Mouse (Mus musculus): ENCODE measurements around the gene Gm20481. TPM values are rescaled to one million over a fixed set of nuclear protein-coding genes. Genes with fewer than 3 reads are reported as not detected.
"Not testable (repeated sequence)": the region's sequence is repeated elsewhere in the genome, so short reads cannot be mapped to it uniquely, and the experiment has no call there.

Gene Gm20481
- polyA plus RNA-seq, 1 experiment: not detected

DNA sequence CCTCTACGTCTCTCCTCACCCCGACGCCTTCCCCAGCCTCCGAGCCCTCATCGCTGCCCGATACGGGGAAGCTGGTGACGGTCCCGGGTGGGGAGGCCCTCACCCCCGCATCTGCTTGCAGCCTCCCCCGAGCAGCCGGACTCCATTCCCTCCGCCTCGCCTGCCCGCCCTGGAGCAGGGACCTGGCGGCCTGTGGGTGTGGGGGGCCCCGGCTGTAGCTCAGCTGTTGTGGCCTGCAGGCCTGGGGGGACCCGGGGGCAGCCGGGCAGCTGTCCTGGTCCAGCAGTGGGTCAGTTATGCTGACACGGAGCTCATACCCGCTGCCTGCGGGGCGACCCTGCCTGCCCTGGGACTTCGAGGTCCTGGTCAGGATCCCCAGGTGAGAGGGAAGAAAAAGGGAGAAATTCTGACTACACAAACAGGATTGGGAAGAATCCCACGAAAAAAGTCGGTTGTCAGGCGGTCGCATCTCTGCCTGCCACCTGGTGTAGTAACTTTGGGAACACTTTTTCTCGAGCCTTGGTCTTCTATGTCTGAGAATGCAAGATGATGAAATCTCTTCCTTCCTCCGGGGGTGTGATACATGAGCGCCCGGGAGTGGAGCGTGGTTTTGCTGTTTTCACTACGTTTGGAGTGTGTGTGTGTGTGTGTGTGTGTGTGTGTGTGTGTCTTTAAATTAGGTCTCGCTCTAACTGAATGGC, 31.9 kb downstream of the Gm20481 start:
- peak overlapping the region; percentile 92 for H3K9ac ChIP-seq (ENCODE audit: low read depth, poor library complexity, severe bottlenecking)
- no peaks in the 10 kb centered on the region for H3K9me3 ChIP-seq (replicated peaks; ENCODE audit: control insufficient read depth, insufficient read depth, low read length, poor library complexity, severe bottlenecking)
- peak overlapping the region; percentile 91 for H3K4me3 ChIP-seq (ENCODE audit: low read depth, low read length)
- peak overlapping the region; percentile 47 for H3K27ac ChIP-seq (ENCODE audit: insufficient read depth, low read length)
- no peak for TF ChIP-seq EP300 (IDR thresholded peaks at IDR 0.05; ENCODE audit: insufficient read depth, low read depth, low read length)
- TF ChIP-seq POLR2A (IDR thresholded peaks at IDR 0.05; ENCODE audit: insufficient read depth, low read length): no peak
- TF ChIP-seq CTCF (IDR thresholded peaks at IDR 0.05; ENCODE audit: low read depth, low read length): no peak
- peaks cover 5% of the 10 kb centered on the region for H3K4me1 ChIP-seq (ENCODE audit: control insufficient read depth, insufficient read depth, low read length)
- peaks cover 26% of the 10 kb centered on the region for H3K36me3 ChIP-seq (ENCODE audit: control insufficient read depth, insufficient read depth, low read length, poor library complexity, severe bottlenecking)
- no peaks in the 10 kb centered on the region for H3K27me3 ChIP-seq (ENCODE audit: control insufficient read depth, insufficient read depth, low read length, poor library complexity, severe bottlenecking)

DNA sequence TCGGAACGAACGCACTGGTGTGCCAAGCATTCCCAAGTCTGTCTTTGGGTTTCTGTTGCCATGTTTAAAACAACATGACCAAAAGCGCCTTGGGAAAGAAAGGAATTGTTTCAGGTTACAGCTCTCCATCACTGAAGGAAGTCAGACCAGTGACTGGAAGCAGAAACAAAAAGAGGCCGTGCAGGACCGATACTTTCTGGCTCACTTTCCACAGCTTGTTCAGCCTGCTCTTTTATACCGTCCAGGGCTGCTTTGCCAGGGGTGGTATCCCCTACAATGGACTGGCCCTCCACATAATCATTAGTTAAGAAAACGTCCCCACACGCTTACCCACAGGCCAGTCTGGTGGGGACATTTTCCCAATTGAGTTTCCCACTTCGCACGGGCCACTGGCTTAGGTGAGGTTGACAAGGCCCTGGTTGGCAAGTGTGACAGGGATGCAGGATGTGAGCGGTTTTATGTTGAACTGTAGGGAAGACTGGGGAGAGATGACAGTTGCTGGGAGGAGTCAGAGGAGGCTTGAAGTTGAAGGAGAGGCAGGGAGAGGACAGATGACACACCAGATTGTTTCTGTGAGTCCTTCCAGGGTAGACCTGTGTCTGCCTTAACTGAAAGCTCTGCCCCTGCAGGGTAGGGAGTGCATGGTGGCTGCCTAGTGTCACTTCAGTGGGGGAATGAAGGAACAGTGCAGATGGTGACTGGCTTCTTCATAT, 32.6 kb downstream of the Gm20481 start:
- Histone ChIP-seq H3K4me3 (ENCODE audit: low read depth, low read length) (peak overlapping the region; percentile 91), H3K9me3 (replicated peaks; ENCODE audit: control insufficient read depth, insufficient read depth, low read length, poor library complexity, severe bottlenecking) (no peaks in the 10 kb centered on the region), H3K4me1 (ENCODE audit: control insufficient read depth, insufficient read depth, low read length) (peaks cover 3% of the 10 kb centered on the region), H3K9ac (ENCODE audit: low read depth, poor library complexity, severe bottlenecking) (peak overlapping the region; percentile 92), H3K36me3 (ENCODE audit: control insufficient read depth, insufficient read depth, low read length, poor library complexity, severe bottlenecking) (peaks cover 31% of the 10 kb centered on the region), H3K27ac (ENCODE audit: insufficient read depth, low read length) (peak overlapping the region; percentile 17; the same call in 1 of the 2 replicates), H3K27me3 (ENCODE audit: control insufficient read depth, insufficient read depth, low read length, poor library complexity, severe bottlenecking) (no peaks in the 10 kb centered on the region)
- TF ChIP-seq CTCF (IDR thresholded peaks at IDR 0.05; ENCODE audit: low read depth, low read length): no peak
- no peak for TF ChIP-seq EP300 (IDR thresholded peaks at IDR 0.05; ENCODE audit: insufficient read depth, low read depth, low read length)
- no peak for TF ChIP-seq POLR2A (IDR thresholded peaks at IDR 0.05; ENCODE audit: insufficient read depth, low read length)

DNA sequence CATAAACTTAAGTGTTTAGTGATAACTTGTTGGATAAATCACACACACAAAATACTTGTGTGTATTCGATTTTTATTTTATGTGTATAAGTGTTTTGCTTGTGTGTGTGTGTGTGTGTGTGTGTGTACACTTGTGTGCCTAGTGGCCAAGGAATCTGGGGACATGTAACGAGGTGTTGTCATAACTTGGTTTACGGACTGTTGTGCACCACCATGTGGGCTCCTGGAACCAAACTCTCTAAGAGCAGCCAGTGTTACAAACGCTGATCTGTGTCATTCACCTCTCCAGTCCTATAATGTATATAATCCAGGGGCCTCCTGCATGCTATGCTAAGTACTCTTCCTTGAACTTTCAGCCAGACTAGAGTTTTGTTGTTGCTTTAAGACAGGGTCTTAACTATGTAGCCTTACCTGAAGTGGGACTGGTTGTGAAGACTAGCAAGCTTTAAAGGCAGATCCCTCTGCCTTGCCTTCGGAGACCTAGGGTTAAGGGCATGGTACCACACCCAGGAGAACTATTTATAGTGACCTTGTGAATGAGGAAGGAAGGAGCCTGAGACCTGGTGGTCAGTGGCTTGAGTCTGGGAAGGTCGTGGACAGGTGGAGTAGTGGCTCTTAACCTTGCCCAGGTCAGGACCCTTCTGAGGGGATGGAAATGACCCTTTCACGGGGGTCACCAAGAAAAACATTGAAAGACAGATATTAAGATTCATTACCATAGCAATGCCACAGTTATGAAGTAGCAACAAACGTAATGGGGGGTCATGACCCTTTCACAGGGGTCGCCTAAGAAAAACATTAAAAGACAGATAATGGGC, 33.5 kb downstream of the Gm20481 start:
- Histone ChIP-seq H3K9me3 (replicated peaks; ENCODE audit: control insufficient read depth, insufficient read depth, low read length, poor library complexity, severe bottlenecking) (no peaks in the 10 kb centered on the region), H3K9ac (ENCODE audit: low read depth, poor library complexity, severe bottlenecking) (peak overlapping the region; percentile 92; the same call in 1 of the 2 replicates), H3K27ac (ENCODE audit: insufficient read depth, low read length) (no peak overlapping the region), H3K4me3 (ENCODE audit: low read depth, low read length) (no peak overlapping the region), H3K36me3 (ENCODE audit: control insufficient read depth, insufficient read depth, low read length, poor library complexity, severe bottlenecking) (peaks cover 30% of the 10 kb centered on the region), H3K27me3 (ENCODE audit: control insufficient read depth, insufficient read depth, low read length, poor library complexity, severe bottlenecking) (no peaks in the 10 kb centered on the region), H3K4me1 (ENCODE audit: control insufficient read depth, insufficient read depth, low read length) (peaks cover 3% of the 10 kb centered on the region)
- no peak for TF ChIP-seq EP300 (IDR thresholded peaks at IDR 0.05; ENCODE audit: insufficient read depth, low read depth, low read length)
- TF ChIP-seq POLR2A (IDR thresholded peaks at IDR 0.05; ENCODE audit: insufficient read depth, low read length): no peak
- no peak for TF ChIP-seq CTCF (IDR thresholded peaks at IDR 0.05; ENCODE audit: low read depth, low read length)

DNA sequence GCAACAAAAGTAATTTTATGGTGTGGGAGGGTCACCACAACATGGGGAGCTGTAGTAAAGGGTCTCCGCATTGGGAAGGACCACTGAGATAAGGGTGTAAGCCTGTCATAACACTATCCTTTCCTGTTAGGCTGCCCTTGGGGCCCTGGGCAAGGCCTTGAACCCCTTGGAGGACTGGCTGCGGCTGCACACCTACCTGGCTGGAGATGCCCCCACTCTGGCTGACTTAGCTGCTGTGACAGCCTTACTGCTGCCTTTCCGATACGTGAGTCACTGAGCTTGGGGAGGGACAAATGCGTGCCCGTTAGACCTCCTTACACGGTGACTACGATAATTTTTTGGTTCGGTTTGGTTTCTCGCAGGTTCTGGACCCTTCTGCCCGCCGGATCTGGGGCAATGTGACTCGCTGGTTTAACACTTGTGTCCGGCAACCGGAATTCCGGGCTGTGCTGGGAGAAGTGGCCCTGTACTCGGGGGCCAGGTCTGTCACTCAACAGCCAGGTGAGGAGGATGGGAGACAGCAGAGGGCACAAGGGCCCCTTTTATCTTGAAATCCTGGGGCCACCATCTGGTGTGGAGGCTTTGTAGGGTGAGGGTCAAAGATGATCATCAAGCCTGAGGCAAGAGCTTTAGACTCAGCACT, 34.5 kb downstream of the Gm20481 start:
- Histone ChIP-seq H3K9ac (ENCODE audit: low read depth, poor library complexity, severe bottlenecking) (no peak overlapping the region), H3K9me3 (replicated peaks; ENCODE audit: control insufficient read depth, insufficient read depth, low read length, poor library complexity, severe bottlenecking) (no peaks in the 10 kb centered on the region), H3K4me3 (ENCODE audit: low read depth, low read length) (no peak overlapping the region), H3K4me1 (ENCODE audit: control insufficient read depth, insufficient read depth, low read length) (no peaks in the 10 kb centered on the region), H3K27me3 (ENCODE audit: control insufficient read depth, insufficient read depth, low read length, poor library complexity, severe bottlenecking) (no peaks in the 10 kb centered on the region), H3K27ac (ENCODE audit: insufficient read depth, low read length) (no peak overlapping the region), H3K36me3 (ENCODE audit: control insufficient read depth, insufficient read depth, low read length, poor library complexity, severe bottlenecking) (peaks cover 37% of the 10 kb centered on the region)
- TF ChIP-seq POLR2A (IDR thresholded peaks at IDR 0.05; ENCODE audit: insufficient read depth, low read length) (no peak), CTCF (IDR thresholded peaks at IDR 0.05; ENCODE audit: low read depth, low read length) (no peak), EP300 (IDR thresholded peaks at IDR 0.05; ENCODE audit: insufficient read depth, low read depth, low read length) (no peak)

DNA sequence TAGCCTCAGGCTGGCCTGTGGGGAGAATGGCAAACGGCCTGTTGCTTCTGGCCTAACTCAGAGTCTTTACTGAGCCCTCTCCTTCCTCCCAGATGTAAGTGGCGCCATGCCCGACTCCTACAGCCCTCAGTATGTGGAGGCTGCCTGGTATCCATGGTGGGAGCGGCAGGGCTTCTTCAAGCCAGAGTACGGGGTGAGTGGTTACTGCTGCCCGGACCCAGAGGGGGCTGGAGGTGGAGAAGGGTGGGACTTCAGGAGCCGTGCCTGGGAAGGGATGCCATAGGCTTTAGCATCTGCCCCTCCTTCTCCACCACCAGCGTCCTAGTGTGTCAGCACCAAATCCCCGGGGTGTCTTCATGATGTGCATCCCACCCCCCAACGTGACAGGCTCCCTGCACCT, 35.4 kb downstream of the Gm20481 start:
- TF ChIP-seq CTCF (IDR thresholded peaks at IDR 0.05; ENCODE audit: low read depth, low read length) (no peak), POLR2A (IDR thresholded peaks at IDR 0.05; ENCODE audit: insufficient read depth, low read length) (no peak), EP300 (IDR thresholded peaks at IDR 0.05; ENCODE audit: insufficient read depth, low read depth, low read length) (no peak)
- Histone ChIP-seq H3K9me3 (replicated peaks; ENCODE audit: control insufficient read depth, insufficient read depth, low read length, poor library complexity, severe bottlenecking) (no peaks in the 10 kb centered on the region), H3K27ac (ENCODE audit: insufficient read depth, low read length) (no peak overlapping the region), H3K27me3 (ENCODE audit: control insufficient read depth, insufficient read depth, low read length, poor library complexity, severe bottlenecking) (no peaks in the 10 kb centered on the region), H3K4me1 (ENCODE audit: control insufficient read depth, insufficient read depth, low read length) (no peaks in the 10 kb centered on the region), H3K36me3 (ENCODE audit: control insufficient read depth, insufficient read depth, low read length, poor library complexity, severe bottlenecking) (peaks cover 42% of the 10 kb centered on the region), H3K4me3 (ENCODE audit: low read depth, low read length) (no peak overlapping the region), H3K9ac (ENCODE audit: low read depth, poor library complexity, severe bottlenecking) (no peak overlapping the region)

DNA sequence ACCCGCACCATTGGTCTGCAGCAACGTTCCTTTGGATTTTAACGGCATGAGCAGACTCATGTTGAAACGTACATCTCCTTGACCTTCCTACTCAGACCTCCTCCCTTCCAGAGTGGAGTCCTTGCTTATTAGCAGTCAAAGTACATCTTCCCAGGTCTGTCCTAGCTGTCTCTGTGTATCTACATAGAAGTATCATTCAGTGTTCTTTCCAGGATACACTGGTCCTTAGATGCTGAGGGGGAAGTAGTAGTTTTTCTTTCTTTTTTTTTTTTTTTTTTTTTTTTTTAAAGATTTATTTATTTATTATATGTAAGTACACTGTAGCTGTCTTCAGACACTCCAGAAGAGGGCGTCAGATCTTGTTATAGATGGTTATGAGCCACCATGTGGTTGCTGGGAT, 36.2 kb downstream of the Gm20481 start:
- H3K27me3 ChIP-seq (ENCODE audit: control insufficient read depth, insufficient read depth, low read length, poor library complexity, severe bottlenecking); H3K4me1 ChIP-seq (ENCODE audit: control insufficient read depth, insufficient read depth, low read length); H3K9ac ChIP-seq (ENCODE audit: low read depth, poor library complexity, severe bottlenecking); H3K4me3 ChIP-seq (ENCODE audit: low read depth, low read length); H3K27ac ChIP-seq (ENCODE audit: insufficient read depth, low read length); H3K9me3 ChIP-seq (replicated peaks; ENCODE audit: control insufficient read depth, insufficient read depth, low read length, poor library complexity, severe bottlenecking): not testable (repeated sequence)
- H3K36me3 ChIP-seq (ENCODE audit: control insufficient read depth, insufficient read depth, low read length, poor library complexity, severe bottlenecking): peaks cover 49% of the 10 kb centered on the region

All from ES-Bruce4 (cell line).